Mouse (Mus musculus) G1E (cell line): ENCODE measurements around the gene Ror2. TPM values are rescaled to one million over a fixed set of nuclear protein-coding genes. Genes with fewer than 3 reads are reported as not detected.

ENCODE experiments used
- ATAC-seq: 2 replicates; pipeline ENCODE4 v1.8.0; 2016; ENCODE audit warnings: mild to moderate bottlenecking; ENCODE audit not compliant: insufficient number of reproducible peaks, poor library complexity, low FRiP score, severe bottlenecking; ENCODE audit errors: extremely low read depth
- DNase-seq: peaks from one replicate; pipeline ENCODE4 v3.0.0; 2012; ENCODE audit warnings: low spot score
- H3K27me3 ChIP-seq: 2 replicates; pipeline ENCODE4 v1.6.1; 2012; ENCODE audit warnings: mild to moderate bottlenecking, low read length, inconsistent platforms; ENCODE audit not compliant: insufficient read depth
- H3K36me3 ChIP-seq: replicated peaks from 2 replicates; pipeline ENCODE3; 2012; ENCODE audit warnings: mild to moderate bottlenecking, inconsistent platforms
- H3K4me1 ChIP-seq: 2 replicates; pipeline ENCODE4 v1.6.1; 2012; ENCODE audit warnings: low read depth, low read length, inconsistent platforms, mixed read lengths; ENCODE audit not compliant: insufficient read depth
- H3K4me3 ChIP-seq: 2 replicates; pipeline ENCODE4 v1.5.1; 2012; ENCODE audit warnings: low read depth, mild to moderate bottlenecking, inconsistent platforms, low read length, moderate library complexity, mixed read lengths
- H3K9me3 ChIP-seq: replicated peaks from 2 replicates; pipeline ENCODE4 v1.6.1; 2012; ENCODE audit warnings: inconsistent platforms
- CTCF ChIP-seq: IDR thresholded peaks from 2 replicates; pipeline ENCODE4 v1.5.1; 2012; ENCODE audit warnings: low read depth, low read length, inconsistent platforms, mixed read lengths
- GATA1 ChIP-seq: IDR thresholded peaks from 2 replicates; pipeline ENCODE4 v1.6.1; 2012; ENCODE audit warnings: borderline replicate concordance, low read length, inconsistent platforms, mixed read lengths
- GATA2 ChIP-seq: IDR thresholded peaks from 2 replicates; pipeline ENCODE4 v1.6.1; 2012; ENCODE audit warnings: low read depth, low read length, inconsistent platforms, borderline replicate concordance
- POLR2AphosphoS5 ChIP-seq: IDR thresholded peaks from 2 replicates; pipeline ENCODE4 v1.6.1; 2012; ENCODE audit warnings: low read depth, low read length, inconsistent platforms; ENCODE audit not compliant: insufficient replicate concordance
- TAL1 ChIP-seq: conservative IDR thresholded peaks from 2 replicates; pipeline ENCODE4 v1.6.1; 2012; ENCODE audit warnings: low read depth, low read length, inconsistent platforms, mixed read lengths
- polyA plus RNA-seq: library from polyadenylated mRNA; stranded (reverse); fragments of >175 nt; gene quantifications from 2 replicates; pipeline ENCODE4 v1.2.3, GENCODE M21; 2012
- total RNA-seq, 2 experiments: library from RNA; stranded (forward) in 1 of 2; stranded (reverse) in 1 of 2; fragments of 200-1000 nt in 1 of 2; fragments of >200 nt in 1 of 2; fragmentation: Nextera tagmentation in 1 of 2; gene quantifications; 2 replicates each; pipeline ENCODE4 v1.2.3; 2014 to 2017

Ror2 gene
- total and polyA plus RNA-seq, 3 experiments, result not detected

- Histone ChIP-seq H3K9me3 (peaks cover 16% of the 10 kb centered on the region), H3K36me3 (no peaks in the 10 kb centered on the region), H3K4me3 (no peak overlapping the region), H3K4me1 (no peaks in the 10 kb centered on the region), H3K27me3 (no peaks in the 10 kb centered on the region)
- TF ChIP-seq CTCF (no peak), POLR2AphosphoS5 (no peak), TAL1 (no peak), GATA1 (no peak), GATA2 (no peak)
- no peak for ATAC-seq
- no peak for DNase-seq
These were observed 16.8 kb upstream of the Ror2 start for GRCm38 (mm10) chr13:53302688-53303087.

GRCm38 (mm10) chr13:53293065-53293464 lies 7.1 kb upstream of the Ror2 start:
- TF ChIP-seq POLR2AphosphoS5, result no peak
- TF ChIP-seq GATA2, result no peak
- TF ChIP-seq GATA1, result no peak
- Histone ChIP-seq H3K4me3 (no peak overlapping the region), H3K9me3 (peaks cover 45% of the 10 kb centered on the region), H3K4me1 (no peaks in the 10 kb centered on the region), H3K27me3 (no peaks in the 10 kb centered on the region), H3K36me3 (no peaks in the 10 kb centered on the region)
- no peak for DNase-seq
- no peak for ATAC-seq

- TF ChIP-seq POLR2AphosphoS5, result no peak
- no peak for TF ChIP-seq CTCF
- TF ChIP-seq GATA2, result no peak
- TF ChIP-seq TAL1, result no peak
- no peak for TF ChIP-seq GATA1
- Histone ChIP-seq H3K4me1 (no peaks in the 10 kb centered on the region), H3K9me3 (peaks cover 44% of the 10 kb centered on the region), H3K27me3 (no peaks in the 10 kb centered on the region), H3K36me3 (no peaks in the 10 kb centered on the region), H3K4me3 (no peak overlapping the region)
- DNase-seq, result no peak
- ATAC-seq, result no peak
These were observed 6.3 kb upstream of the Ror2 start for GRCm38 (mm10) chr13:53292244-53292643.

- DNase-seq, result no peak
These were observed 616 bp downstream of the Ror2 start for GRCm38 (mm10) chr13:53285261-53285755.

GRCm38 (mm10) chr13:53284740-53285191 lies 1.2 kb downstream of the Ror2 start:
- DNase-seq (no peak), ATAC-seq (no peak)
- Histone ChIP-seq H3K4me1 (no peaks in the 10 kb centered on the region), H3K27me3 (no peaks in the 10 kb centered on the region), H3K36me3 (no peaks in the 10 kb centered on the region), H3K9me3 (peaks cover 66% of the 10 kb centered on the region), H3K4me3 (no peak overlapping the region)
- TF ChIP-seq CTCF, result no peak
- TF ChIP-seq GATA1, result no peak
- TF ChIP-seq GATA2, result no peak
- no peak for TF ChIP-seq POLR2AphosphoS5
- no peak for TF ChIP-seq TAL1

More at GRCm38 (mm10) chr13:53285261-53285755, 616 bp downstream of the Ror2 start:
- Histone ChIP-seq H3K27me3 (no peaks in the 10 kb centered on the region), H3K4me1 (no peaks in the 10 kb centered on the region), H3K4me3 (no peak overlapping the region; the same call in 1 of the 2 replicates), H3K9me3 (peaks cover 64% of the 10 kb centered on the region), H3K36me3 (no peaks in the 10 kb centered on the region)
- TF ChIP-seq GATA2 (no peak), POLR2AphosphoS5 (no peak), CTCF (no peak), TAL1 (no peak), GATA1 (no peak)
- no peak for ATAC-seq

- no peak for ATAC-seq
These were observed 4.1 kb downstream of the Ror2 start for GRCm38 (mm10) chr13:53281604-53282396.

More at GRCm38 (mm10) chr13:53281604-53282396, 4.1 kb downstream of the Ror2 start:
- H3K4me1 ChIP-seq, result no peaks in the 10 kb centered on the region
- H3K4me3 ChIP-seq, result no peak overlapping the region
- no peak for DNase-seq
- peaks cover 72% of the 10 kb centered on the region for H3K9me3 ChIP-seq
- no peaks in the 10 kb centered on the region for H3K27me3 ChIP-seq
- no peaks in the 10 kb centered on the region for H3K36me3 ChIP-seq
- TF ChIP-seq TAL1, result no peak
- TF ChIP-seq CTCF, result no peak
- no peak for TF ChIP-seq POLR2AphosphoS5
- no peak for TF ChIP-seq GATA2
- no peak for TF ChIP-seq GATA1
